Mouse (Mus musculus) MEL-GATA-1-ER (cell line): ENCODE measurements around the gene Hhex.

Source experiments
- DNase-seq: peaks from one replicate; pipeline ENCODE4 v3.0.0-alpha.2; 2012; ENCODE audit warnings: low read depth; ENCODE audit errors: extremely low read depth

Hhex gene

GRCm38 (mm10) chr19:37434263-37434951, at the start of gene Hhex:
Hhex (plus strand) TSS chr19:37434810.
- no peak for DNase-seq

DNA sequence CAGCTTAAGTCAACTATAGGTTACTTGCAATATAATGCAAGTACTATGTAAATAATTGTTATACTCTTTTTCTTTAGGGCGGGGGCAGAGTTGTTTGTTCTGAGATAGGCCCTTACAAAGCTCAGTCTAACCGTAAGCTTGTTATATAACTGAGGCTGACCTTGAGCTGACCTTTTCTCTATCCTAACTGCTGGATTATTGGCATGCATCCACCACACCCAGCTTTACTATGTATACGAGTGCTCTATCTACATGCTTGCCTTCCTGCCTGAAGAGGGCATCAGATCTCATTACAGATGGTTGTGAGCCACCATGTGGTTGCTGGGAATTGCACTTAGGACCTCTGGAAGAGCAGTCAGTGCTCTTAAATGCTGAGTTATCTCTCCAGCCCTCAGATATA, 48.5 kb upstream of the Hhex start:
- no peak for DNase-seq

GRCm38 (mm10) chr19:37391869-37392268, 42.7 kb upstream of the Hhex start:
- DNase-seq, result no peak

- DNase-seq, result no peak
Observed at GRCm38 (mm10) chr19:37396279-37396678, 38.3 kb upstream of the Hhex start.

DNA sequence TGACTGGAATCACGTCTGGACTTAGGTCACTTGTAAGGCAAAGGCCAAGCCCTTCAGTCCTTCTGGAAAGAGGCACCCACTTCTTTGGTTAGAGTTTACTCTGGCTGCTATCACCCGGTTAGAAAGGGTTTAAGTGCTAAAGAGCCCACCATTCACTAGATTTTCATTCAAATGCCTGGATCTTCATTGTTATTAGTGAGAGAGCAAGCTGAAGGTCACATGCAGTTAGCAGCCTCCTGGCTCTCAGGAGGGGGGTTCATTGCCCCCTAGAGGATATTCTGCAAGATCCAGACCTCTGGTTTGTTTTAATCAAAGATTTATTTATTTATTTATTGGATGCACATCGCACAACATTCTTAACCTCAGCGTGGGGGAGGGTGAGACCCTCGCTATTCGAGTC, 33.7 kb upstream of the Hhex start:
- DNase-seq, result no peak

DNA sequence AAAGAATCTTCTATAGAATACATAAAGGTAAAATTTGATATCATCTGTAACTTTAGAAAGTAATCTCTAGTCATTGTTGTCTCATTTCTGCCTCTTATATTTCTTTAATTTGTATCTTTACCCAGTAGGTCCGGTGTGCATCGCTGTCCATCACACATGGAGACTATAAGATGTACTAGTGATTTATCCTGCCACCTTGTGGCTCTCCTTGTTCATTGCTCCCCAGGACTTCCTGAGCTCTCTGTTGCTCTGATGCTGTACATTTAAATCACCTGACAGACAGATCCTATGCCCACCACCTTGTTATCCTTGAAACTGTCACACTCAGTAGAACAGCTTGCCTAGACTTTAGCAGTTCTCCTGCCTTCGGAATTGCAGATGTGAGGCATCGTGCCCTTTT, 16.3 kb upstream of the Hhex start:
- peak; percentile 23 for DNase-seq

DNA sequence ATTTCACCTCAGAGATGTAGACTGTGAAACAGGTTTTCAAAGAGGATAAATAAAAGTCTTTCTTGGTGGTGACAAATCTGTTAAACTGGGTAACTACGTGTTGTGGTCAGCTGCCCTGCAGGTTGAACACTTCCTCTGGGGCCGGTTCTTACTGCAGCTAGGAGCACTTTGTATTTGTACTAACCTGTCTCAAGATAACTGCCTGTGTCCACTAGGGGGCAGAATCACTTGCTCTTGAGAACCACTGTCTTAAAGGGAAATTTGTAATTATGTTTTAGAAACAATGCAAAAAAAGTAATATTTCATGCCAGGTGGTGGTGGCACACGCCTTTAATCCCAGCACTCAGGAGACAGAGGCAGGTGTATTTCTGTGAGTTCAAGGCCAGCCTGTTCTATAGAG, 15.0 kb upstream of the Hhex start:
- peak; percentile 64 for DNase-seq

DNA sequence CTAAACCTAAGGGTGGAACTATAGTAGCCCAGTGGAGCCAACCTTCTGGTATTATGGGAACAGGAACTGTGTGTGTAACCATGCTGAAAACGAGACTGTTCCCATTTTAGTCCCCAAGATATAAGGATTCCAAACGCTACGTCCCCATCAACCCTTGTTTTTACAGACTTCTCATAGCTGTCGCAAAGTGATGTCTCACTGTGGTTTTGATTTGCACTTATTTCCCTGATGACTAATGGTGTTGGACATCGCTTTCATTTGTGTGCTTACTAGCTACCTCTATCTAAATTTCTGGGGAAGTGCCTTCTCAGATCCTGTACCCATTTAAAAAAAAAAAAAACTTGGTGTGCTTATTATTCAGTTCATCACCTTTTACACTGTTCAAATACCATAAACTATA, 6.0 kb upstream of the Hhex start:
- no peak for DNase-seq

- DNase-seq, result no peak
Observed at GRCm38 (mm10) chr19:37431139-37431756, 3.4 kb upstream of the Hhex start.

GRCm38 (mm10) chr19:37432868-37433570, 1.6 kb upstream of the Hhex start:
- DNase-seq, result no peak

DNA sequence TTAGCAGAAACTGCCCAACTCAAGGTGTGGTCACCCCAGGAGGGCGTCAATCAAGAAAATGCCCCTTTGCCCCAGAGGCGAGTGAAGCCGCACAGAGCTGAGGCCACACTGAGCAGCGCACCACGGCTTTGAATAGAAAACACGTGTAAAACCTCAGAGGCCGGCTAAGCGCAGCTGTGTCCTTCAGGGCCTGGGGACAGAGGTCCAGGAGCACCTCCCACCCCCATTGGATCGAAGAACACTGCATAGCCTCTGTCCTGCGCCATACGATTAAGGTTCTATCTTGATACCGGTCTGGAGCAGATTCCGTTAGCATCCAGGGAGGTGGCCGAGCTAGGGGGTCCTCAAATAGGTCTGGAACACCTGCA, 731 bp upstream of the Hhex start:
- no peak for DNase-seq

DNA sequence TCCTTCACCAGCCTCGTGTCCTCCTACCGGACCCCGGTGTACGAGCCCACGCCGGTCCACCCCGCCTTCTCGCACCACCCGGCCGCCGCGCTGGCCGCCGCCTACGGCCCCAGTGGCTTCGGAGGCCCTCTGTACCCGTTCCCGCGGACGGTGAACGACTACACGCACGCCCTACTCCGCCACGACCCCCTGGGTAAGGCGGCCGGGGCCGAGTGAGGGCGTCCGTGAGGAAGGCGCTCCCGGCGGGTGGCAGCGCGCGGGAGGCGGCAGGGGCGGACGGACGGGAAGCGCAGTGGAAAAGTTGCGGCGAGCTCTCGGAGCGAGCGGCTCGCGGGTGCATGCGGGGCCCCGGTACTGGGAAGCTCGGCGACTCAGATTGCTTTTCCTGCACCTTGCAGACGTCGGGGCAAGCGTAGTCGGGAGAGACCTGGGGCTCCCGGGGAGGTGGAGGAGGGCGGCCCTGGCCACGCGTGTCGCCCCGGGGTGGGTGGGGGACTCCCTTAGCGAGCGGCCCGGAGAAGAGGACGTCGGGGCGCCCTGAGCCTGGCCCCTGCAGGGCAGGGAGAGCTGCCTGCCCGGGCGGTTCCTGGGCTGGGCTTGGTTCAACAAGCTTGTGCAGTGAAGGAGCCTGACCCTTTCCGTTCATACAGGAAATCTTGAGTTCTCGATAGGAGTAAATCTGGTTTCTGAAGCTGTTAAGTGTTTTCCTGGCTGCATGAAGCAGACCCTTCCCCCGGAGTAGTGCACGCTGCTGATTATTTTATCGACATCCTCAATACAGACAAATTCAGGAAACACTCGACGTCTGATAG, 637 bp downstream of the Hhex start:
- no peak for DNase-seq

GRCm38 (mm10) chr19:37435853-37436174, 1.2 kb downstream of the Hhex start:
- DNase-seq, result no peak

GRCm38 (mm10) chr19:37436514-37437288, 2.1 kb downstream of the Hhex start:
- DNase-seq, result no peak

DNA sequence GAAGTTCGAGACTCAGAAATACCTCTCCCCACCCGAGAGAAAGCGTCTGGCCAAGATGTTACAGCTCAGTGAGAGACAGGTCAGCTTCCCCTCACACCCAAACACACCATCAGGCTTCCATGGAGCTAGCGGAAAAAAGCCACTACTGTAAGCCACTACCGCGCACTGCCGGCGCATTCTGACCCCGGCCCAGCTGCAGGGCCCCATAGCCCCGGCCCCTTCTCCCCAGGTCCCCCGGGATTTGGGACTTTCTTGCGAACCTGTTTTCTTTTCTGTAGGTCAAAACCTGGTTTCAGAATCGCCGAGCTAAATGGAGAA, 2.6 kb downstream of the Hhex start:
- DNase-seq, result no peak

DNA sequence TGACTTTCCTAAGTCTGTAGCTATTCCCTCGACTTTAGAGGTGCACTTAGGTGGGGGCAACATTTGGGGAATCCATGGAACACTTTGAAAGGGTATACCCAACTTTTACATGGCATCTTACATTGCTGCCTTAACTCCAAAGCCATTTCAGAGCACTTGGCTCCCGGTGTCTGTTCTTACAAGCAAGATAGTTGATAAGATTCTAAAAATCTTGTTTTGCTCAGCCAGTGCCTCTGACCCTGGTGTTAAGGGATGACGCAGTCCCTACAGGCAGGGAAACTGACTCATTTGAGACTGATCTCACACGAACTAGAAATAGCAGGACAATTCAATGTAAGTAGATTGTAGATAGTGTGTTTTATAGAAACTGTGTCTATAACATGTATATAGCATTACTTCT, 5.6 kb downstream of the Hhex start:
- DNase-seq, result no peak

GRCm38 (mm10) chr19:37440708-37441475, 6.3 kb downstream of the Hhex start:
- DNase-seq, result no peak

DNA sequence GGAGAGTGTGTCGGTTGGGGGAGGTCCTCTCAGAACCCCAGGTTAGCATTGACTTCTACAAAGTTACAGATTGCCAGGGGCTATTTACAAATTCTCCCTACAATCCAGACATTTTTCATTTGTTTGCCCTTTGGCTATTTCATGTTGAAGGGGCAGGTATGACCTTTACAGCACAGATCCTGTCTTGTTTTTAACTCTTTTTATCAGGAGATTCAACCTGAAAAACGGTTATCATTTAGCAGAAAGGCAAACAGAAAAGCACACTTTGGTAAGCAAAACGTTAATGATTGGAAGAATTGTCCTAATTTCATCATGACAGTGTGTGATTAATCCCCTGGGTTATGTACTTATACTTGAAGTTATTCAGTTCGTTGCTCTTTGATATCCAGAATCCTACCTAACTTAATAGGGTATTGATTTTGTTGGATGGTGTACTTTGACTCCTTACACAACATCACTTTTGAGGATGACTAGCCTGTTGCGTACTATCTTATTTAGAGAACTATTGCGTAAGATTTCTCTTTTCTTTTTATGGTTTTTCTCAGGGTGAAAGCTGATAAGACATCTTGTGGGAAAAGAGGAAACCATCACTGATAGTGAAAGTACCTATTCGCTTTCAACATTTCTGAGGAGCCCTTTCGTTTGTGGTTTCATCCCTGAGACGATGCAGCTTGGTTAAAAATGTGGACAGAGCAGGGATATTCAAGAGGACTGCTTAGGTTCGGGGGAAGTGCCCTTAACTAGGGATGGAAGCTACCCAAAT, 8.1 kb downstream of the Hhex start:
- no peak for DNase-seq

GRCm38 (mm10) chr19:37443631-37444140, 9.1 kb downstream of the Hhex start:
- no peak for DNase-seq

DNA sequence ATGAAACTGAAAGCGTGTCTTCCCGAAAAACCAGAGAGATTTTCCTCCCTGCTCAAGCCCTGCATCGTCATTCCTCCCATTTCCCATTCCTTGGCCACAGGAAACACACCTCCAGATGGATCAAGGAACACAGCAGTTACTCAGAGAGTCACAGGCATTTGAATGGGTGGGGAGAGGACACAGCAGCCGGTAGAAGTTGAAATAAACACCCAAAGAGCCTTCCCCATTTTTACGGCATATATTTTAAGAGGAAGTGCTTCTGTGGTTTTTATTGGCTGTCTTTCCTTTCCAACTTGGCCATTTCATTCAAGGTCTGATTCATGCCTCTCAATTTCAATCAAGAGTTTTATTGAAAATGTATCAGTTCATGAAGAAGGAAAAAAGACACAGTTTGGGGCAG, 13.6 kb downstream of the Hhex start:
- peak; percentile 52 for DNase-seq
